Mouse (Mus musculus): ENCODE measurements at regions not wholly inside any gene's neighbourhood (a gene's known extent, or its start where the extent isn't known, plus 50 kb on each side); places are given as distances from the start of the nearest gene placed in this dataset.

DNA sequence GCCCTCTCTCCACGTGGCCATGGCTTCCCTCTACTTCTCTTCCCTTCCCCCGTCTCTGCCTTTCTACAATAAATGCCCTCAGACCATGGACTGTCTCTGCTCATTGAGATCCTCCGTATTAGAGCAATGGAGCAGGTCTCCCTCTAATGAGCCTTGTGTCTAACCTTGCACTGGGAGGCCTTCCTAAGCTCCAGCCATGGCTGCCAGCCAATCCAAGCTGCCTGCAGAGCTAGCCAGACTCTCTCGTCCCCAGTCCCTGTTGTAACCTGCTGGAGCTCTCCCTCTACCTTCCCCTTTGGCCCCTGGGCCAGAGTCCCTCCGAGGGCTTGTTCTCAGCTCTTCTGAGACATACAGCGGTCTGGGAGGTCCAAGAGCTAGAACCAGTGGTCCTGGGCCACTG lies 273.3 kb upstream of the Diaph2 start:
- Histone ChIP-seq H3K9ac (replicated peaks; ENCODE audit: low read depth) (no peak overlapping the region), H3K4me2 (replicated peaks; ENCODE audit: low read depth, low read length) (no peak overlapping the region), H3K27me3 (replicated peaks; ENCODE audit: insufficient read depth, low read length) (no peaks in the 10 kb centered on the region), H3K36me3 (ENCODE audit: insufficient read depth, low read length) (no peaks in the 10 kb centered on the region), H3K4me1 (ENCODE audit: insufficient read depth, low read depth, low read length) (no peaks in the 10 kb centered on the region), H3K4me3 (ENCODE audit: low read depth, low read length) (no peak overlapping the region), H3K27ac (ENCODE audit: low read length) (no peak overlapping the region), H3K9me3 (ENCODE audit: low read length) (no peaks in the 10 kb centered on the region)
- TF ChIP-seq CTCF (IDR thresholded peaks at IDR 0.05) (no peak), EP300 (IDR thresholded peaks at IDR 0.05) (no peak)
- no peak for DNase-seq (ENCODE audit: low spot score)
- 69% methylated on average over 6 of the region's 6 CpGs for WGBS
- ATAC-seq: no peak

DNA sequence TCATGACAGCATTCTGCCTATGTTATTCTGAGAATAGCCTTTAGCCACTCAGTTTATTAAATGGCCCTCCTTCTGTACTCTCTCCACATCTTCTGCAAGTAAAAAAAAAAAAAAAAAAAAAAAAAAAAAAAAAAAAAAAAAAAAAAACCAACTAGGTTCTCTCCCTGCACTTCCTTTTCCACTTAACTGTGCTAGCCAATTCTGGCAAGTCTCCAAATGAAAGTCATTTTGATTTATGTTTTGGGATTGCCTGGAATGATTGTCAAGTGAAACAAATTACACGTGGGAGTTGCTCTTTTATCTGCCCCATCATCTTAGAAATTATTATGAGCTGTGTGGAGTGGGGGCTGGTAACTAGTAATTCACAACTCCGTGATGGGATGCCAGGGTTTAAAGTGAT lies 255.0 kb upstream of the Diaph2 start:
- no peak for DNase-seq (ENCODE audit: low spot score)
- Histone ChIP-seq H3K27me3 (replicated peaks; ENCODE audit: insufficient read depth, low read length) (no peaks in the 10 kb centered on the region), H3K4me3 (ENCODE audit: low read depth, low read length) (no peak overlapping the region), H3K27ac (ENCODE audit: low read length) (no peak overlapping the region), H3K4me2 (replicated peaks; ENCODE audit: low read depth, low read length) (no peak overlapping the region), H3K36me3 (ENCODE audit: insufficient read depth, low read length) (no peaks in the 10 kb centered on the region), H3K4me1 (ENCODE audit: insufficient read depth, low read depth, low read length) (no peaks in the 10 kb centered on the region), H3K9ac (replicated peaks; ENCODE audit: low read depth) (no peak overlapping the region), H3K9me3 (ENCODE audit: low read length) (no peaks in the 10 kb centered on the region)
- TF ChIP-seq EP300 (IDR thresholded peaks at IDR 0.05) (no peak), CTCF (IDR thresholded peaks at IDR 0.05) (no peak)
- ATAC-seq: no peak
- 24% methylated on average over 2 of the region's 2 CpGs for WGBS

Measured in lung, postnatal 0 days (tissue).